24 mouse cellular contexts compared by ENCODE assay signal in the genomic region with DNA sequence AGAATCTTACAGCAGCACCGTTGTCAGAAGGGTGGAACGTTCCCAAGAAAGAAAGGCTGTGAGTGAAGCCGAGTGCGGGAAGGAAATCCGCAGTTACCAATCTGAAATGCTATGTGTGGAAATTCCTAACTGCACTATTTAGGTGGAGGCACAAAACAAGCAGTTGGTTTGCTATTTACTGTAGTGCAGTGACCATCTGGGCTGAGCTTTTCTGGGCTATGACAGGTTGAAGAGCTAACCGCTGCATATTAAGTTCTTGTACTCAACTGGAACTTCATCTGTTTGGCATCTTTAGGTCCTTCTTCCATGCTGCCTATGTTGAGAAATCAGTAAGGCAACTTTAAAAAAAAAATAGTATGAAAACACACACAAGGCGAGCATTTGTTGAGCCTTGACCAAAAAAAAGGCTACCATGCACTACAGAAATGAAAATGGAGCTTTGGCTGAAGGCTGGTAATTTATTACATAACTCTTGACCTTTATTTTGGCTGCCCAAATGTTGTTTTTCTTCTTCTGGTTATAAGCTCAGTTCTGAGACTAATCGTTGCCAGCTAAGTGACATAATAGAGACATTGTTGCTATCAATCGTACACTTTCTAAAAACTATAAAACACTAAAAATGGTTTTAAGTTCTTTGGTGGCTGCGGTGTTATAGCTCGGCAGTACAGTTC. TPM values are rescaled to one million over a fixed set of nuclear protein-coding genes. Genes with fewer than 3 reads are reported as not detected.
A peak's percentile ranks its signal among the peaks of the same experiment; 100 is the strongest.
DNase-seq lines count a peak whose midpoint lies in the region; ATAC-seq and TF ChIP-seq lines count a peak whose summit lies in the region.
"Had no signal": no experiment of that assay in that cellular context is flagged by ENCODE, and none has a peak within 500 bp of the region (broad histone marks: within the 10 kb centered on the region; RNA-seq: fewer than 3 reads in every experiment).

No protein-coding gene starts in this region.

- no peak for TF ChIP-seq CTCF in heart, postnatal 0 days (IDR thresholded peaks at IDR 0.05; ENCODE audit: low read depth)
- no peak for TF ChIP-seq CTCF in lung, postnatal 0 days (IDR thresholded peaks at IDR 0.05)

- H3K4me1 ChIP-seq in heart, postnatal 0 days (ENCODE audit: control insufficient read depth, insufficient read depth): peaks cover 19% of the 10 kb centered on the region
- H3K4me1 ChIP-seq in lung, postnatal 0 days (ENCODE audit: insufficient read depth, low read depth, low read length): peaks cover 3% of the 10 kb centered on the region; the same call in 1 of the 2 replicates
- H3K4me1 ChIP-seq: embryonic facial prominence, embryonic 15.5 days; limb, embryonic 12.5 days; liver, embryonic 12.5 days had no signal

- H3K36me3 ChIP-seq in heart, postnatal 0 days (replicated peaks; ENCODE audit: control insufficient read depth, insufficient read depth, low read length): peaks cover 15% of the 10 kb centered on the region
- H3K36me3 ChIP-seq in lung, postnatal 0 days (ENCODE audit: insufficient read depth, low read length): no peaks in the 10 kb centered on the region
- H3K36me3 ChIP-seq: embryonic facial prominence, embryonic 15.5 days had no signal

- peak overlapping the region; percentile 38; the same call in 1 of the 2 replicates for H3K27ac ChIP-seq in heart, postnatal 0 days (ENCODE audit: low read depth)
- H3K27ac ChIP-seq in lung, postnatal 0 days (ENCODE audit: low read length): no peak overlapping the region
- H3K27ac ChIP-seq: embryonic facial prominence, embryonic 15.5 days; forebrain, embryonic 15.5 days; hindbrain, postnatal 0 days; limb, embryonic 12.5 days; liver, embryonic 12.5 days; midbrain, embryonic 13.5 days had no signal

- no peaks in the 10 kb centered on the region for H3K9me3 ChIP-seq in heart, postnatal 0 days (replicated peaks; ENCODE audit: control insufficient read depth, low read length)
- H3K9me3 ChIP-seq in lung, postnatal 0 days (ENCODE audit: low read length): no peaks in the 10 kb centered on the region
- H3K9me3 ChIP-seq: embryonic facial prominence, embryonic 15.5 days; forebrain, embryonic 15.5 days; limb, embryonic 12.5 days; liver, embryonic 12.5 days; megakaryocyte, embryonic 14.5 days; midbrain, embryonic 13.5 days had no signal

- DNase-seq in gastrocnemius, adult 18-20 months (ENCODE audit: low spot score): peak; percentile 9
- DNase-seq in gastrocnemius, postnatal 4 days (ENCODE audit: low spot score in 2 of 2): no peak
- no peak for DNase-seq in heart, postnatal 0 days (ENCODE audit: low spot score)
- DNase-seq in heart, postnatal 25 days (ENCODE audit: low spot score): no peak
- peak; percentile 34 for DNase-seq in lung, postnatal 25 days (ENCODE audit: low spot score)
- DNase-seq in lung, postnatal 0 days (ENCODE audit: low spot score): no peak
- peak; percentile 44 for DNase-seq in skeletal muscle tissue, adult 2 months (ENCODE audit: low read depth, low spot score)
- no peak for DNase-seq in left cerebral cortex, adult 11 months (ENCODE audit: low spot score)
- DNase-seq: cerebellum, adult 18-20 months; kidney, postnatal 10 days; layer of hippocampus, postnatal 36 days; lung, adult 2 months; lung, postnatal 36 days; right cerebral cortex, postnatal 25 days; thymus, postnatal 14 days had no signal

- H3K4me2 ChIP-seq in heart, postnatal 0 days (ENCODE audit: low read depth, low read length): no peak overlapping the region
- no peak overlapping the region for H3K4me2 ChIP-seq in lung, postnatal 0 days (replicated peaks; ENCODE audit: low read depth, low read length)
- H3K4me2 ChIP-seq: embryonic facial prominence, embryonic 15.5 days; forebrain, embryonic 15.5 days; limb, embryonic 12.5 days; liver, embryonic 12.5 days; midbrain, embryonic 13.5 days had no signal

- no peak for TF ChIP-seq EP300 in heart, postnatal 0 days (IDR thresholded peaks at IDR 0.05; ENCODE audit: low read depth)
- no peak for TF ChIP-seq EP300 in lung, postnatal 0 days (IDR thresholded peaks at IDR 0.05)

- ATAC-seq in heart, postnatal 0 days (ENCODE audit: insufficient read depth, low read depth): no peak
- no peak for ATAC-seq in lung, postnatal 0 days
- ATAC-seq: activated CD4-positive, CD25-positive, alpha-beta regulatory T cell, adult 4 months; forebrain, embryonic 15.5 days; hindbrain, postnatal 0 days; intestine, embryonic 16.5 days; liver, embryonic 12.5 days; midbrain, embryonic 13.5 days had no signal

- WGBS in heart, postnatal 0 days: 84% methylated on average over 11 of the region's 11 CpGs
- WGBS in lung, postnatal 0 days: 83% methylated on average over 11 of the region's 11 CpGs

- H3K4me3 ChIP-seq in heart, postnatal 0 days (ENCODE audit: low read depth, low read length): no peak overlapping the region
- no peak overlapping the region for H3K4me3 ChIP-seq in lung, postnatal 0 days (ENCODE audit: low read depth, low read length)
- H3K4me3 ChIP-seq: embryonic facial prominence, embryonic 15.5 days; forebrain, embryonic 15.5 days; limb, embryonic 12.5 days; liver, embryonic 12.5 days; megakaryocyte, embryonic 14.5 days; midbrain, embryonic 13.5 days had no signal

- H3K9ac ChIP-seq in heart, postnatal 0 days (replicated peaks; ENCODE audit: low read depth, low read length): no peak overlapping the region
- H3K9ac ChIP-seq in lung, postnatal 0 days (replicated peaks; ENCODE audit: low read depth): no peak overlapping the region
- H3K9ac ChIP-seq: embryonic facial prominence, embryonic 15.5 days; forebrain, embryonic 15.5 days; limb, embryonic 12.5 days; liver, embryonic 12.5 days; midbrain, embryonic 13.5 days had no signal

- intact Hi-C loops in heart, postnatal 25 days (cut with DNase I): no loop called here

- H3K27me3 ChIP-seq in heart, postnatal 0 days (ENCODE audit: control insufficient read depth, insufficient read depth, low read length): no peaks in the 10 kb centered on the region
- no peaks in the 10 kb centered on the region for H3K27me3 ChIP-seq in lung, postnatal 0 days (replicated peaks; ENCODE audit: insufficient read depth, low read length)
- H3K27me3 ChIP-seq: embryonic facial prominence, embryonic 15.5 days; forebrain, embryonic 15.5 days; limb, embryonic 12.5 days; liver, embryonic 12.5 days; megakaryocyte, embryonic 14.5 days; midbrain, embryonic 13.5 days had no signal

RNA-seq across cellular contexts. Expression of a gene that starts 56.2 kb away (rescaled TPM):
- 10 to 100 TPM; 27.0 to 33.4 TPM for total RNA-seq in gastrocnemius, adult 18-20 months (2021)
- 10 to 100 TPM; 87.5 to 91.7 TPM for total RNA-seq in gastrocnemius, postnatal 4 days (2021)
- total RNA-seq in heart, postnatal 0 days (2014; rRNA removed; ENCODE audit: low replicate concordance): 66.7 and 77.3 TPM in 2 replicates
- 10.1 and 11.4 TPM in 2 replicates for polyA plus RNA-seq in heart, postnatal 0 days (2015; fragmentation: Nextera tagmentation; extraction: Ambion mirVana)
- 10 to 100 TPM; 70.6 to 77.9 TPM for total RNA-seq in heart, postnatal 25 days (2021)
- polyA plus RNA-seq in lung, postnatal 0 days (2015; fragmentation: Nextera tagmentation; extraction: Ambion mirVana): 9.9 and 10.9 TPM in 2 replicates

Comparison
In these comparisons a context has a peak if more than half of its experiments do, and no peak if none do; other contexts are left out.
1. DNase-seq: peak in gastrocnemius, adult 18-20 months (single experiment), lung, postnatal 25 days (single experiment) and skeletal muscle tissue, adult 2 months (single experiment); none in gastrocnemius, postnatal 4 days (0 of 2), heart, postnatal 0 days (single experiment), heart, postnatal 25 days (single experiment), lung, postnatal 0 days (single experiment) and left cerebral cortex, adult 11 months (single experiment).